Mouse (Mus musculus) MEL-GATA-1-ER (cell line): ENCODE data around the gene Gm7849.
"Not testable (repeated sequence)": the region's sequence is repeated elsewhere in the genome, so short reads cannot be mapped to it uniquely, and the experiment has no call there.

Source experiments
- DNase-seq: peaks from one replicate; pipeline ENCODE4 v3.0.0-alpha.2; 2012; ENCODE audit warnings: low read depth; ENCODE audit errors: extremely low read depth

Gene Gm7849

GRCm38 (mm10) chr8:21456460-21456859, at the start of gene Gm7849:
Gene Gm7849, minus strand, starts transcription at chr8:21456560.
- not testable (repeated sequence) for DNase-seq

GRCm38 (mm10) chr8:21427111-21427510, 29.2 kb downstream of the Gm7849 start, which contains the start of gene Defa36:
Gene Defa36, plus strand, starts transcription at chr8:21427411.
- DNase-seq, result not testable (repeated sequence)
